ENCODE assay signal across 9 mouse cellular contexts in the genomic region with DNA sequence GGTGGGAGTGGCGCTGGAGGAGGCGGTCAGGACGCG. TPM values are rescaled to one million over a fixed set of nuclear protein-coding genes. Genes with fewer than 3 reads are reported as not detected.
DNase-seq lines count a peak whose midpoint lies in the region; ATAC-seq and TF ChIP-seq lines count a peak whose summit lies in the region.
"Had no signal": no experiment of that assay in that cellular context is flagged by ENCODE, and none has a peak within 500 bp of the region (broad histone marks: within the 10 kb centered on the region; RNA-seq: fewer than 3 reads in every experiment).

A gene (plus strand): TSS at position 6 of the 36 bp plus-strand sequence.

- peaks cover 26% of the 10 kb centered on the region for H3K27me3 ChIP-seq in embryonic facial prominence, embryonic 14.5 days (replicated peaks; ENCODE audit: control insufficient read depth, insufficient read depth, low read length)
- H3K27me3 ChIP-seq in hindbrain, postnatal 0 days (ENCODE audit: insufficient read depth, low read length) = 0 out of 2 replicates have a peak, but pooled peaks cover 12% of the 10 kb centered on the region
- H3K27me3 ChIP-seq in midbrain, postnatal 0 days (ENCODE audit: insufficient read depth, low read length) = peaks cover 33% of the 10 kb centered on the region

- 0% methylated on average over 2 of the region's 4 CpGs for WGBS in embryonic facial prominence, embryonic 14.5 days
- WGBS in hindbrain, postnatal 0 days = 4% methylated on average over 4 of the region's 4 CpGs
- 0% methylated on average over 4 of the region's 4 CpGs for WGBS in midbrain, postnatal 0 days

- H3K9ac ChIP-seq in embryonic facial prominence, embryonic 14.5 days (ENCODE audit: low read depth, low read length) = peak within 1 kb of the TSS; percentile 62
- peak within 1 kb of the TSS; percentile 22; the same call in 1 of the 2 replicates for H3K9ac ChIP-seq in hindbrain, postnatal 0 days (replicated peaks; ENCODE audit: low read length)
- H3K9ac ChIP-seq in midbrain, postnatal 0 days (replicated peaks; ENCODE audit: low read length, poor library complexity, severe bottlenecking) = 0 out of 2 replicates have a peak within 1 kb of the TSS, but pooled peaks have one; percentile 24

- peak within 1 kb of the TSS; percentile 47 for H3K4me3 ChIP-seq in embryonic facial prominence, embryonic 14.5 days (ENCODE audit: low read depth, low read length)
- H3K4me3 ChIP-seq in hindbrain, postnatal 0 days (ENCODE audit: low read length) = peak within 1 kb of the TSS; percentile 38
- H3K4me3 ChIP-seq in midbrain, postnatal 0 days (ENCODE audit: low read depth, low read length) = peak within 1 kb of the TSS; percentile 31

- peak within 1 kb of the TSS; percentile 72 for H3K4me2 ChIP-seq in embryonic facial prominence, embryonic 14.5 days (ENCODE audit: low read depth, low read length)
- H3K4me2 ChIP-seq in hindbrain, postnatal 0 days (ENCODE audit: low read depth, low read length) = peak within 1 kb of the TSS; percentile 53
- peak within 1 kb of the TSS; percentile 46 for H3K4me2 ChIP-seq in midbrain, postnatal 0 days (ENCODE audit: low read depth, low read length, poor library complexity, severe bottlenecking)

- no peak within 1 kb of the TSS for H3K27ac ChIP-seq in embryonic facial prominence, embryonic 14.5 days (replicated peaks; ENCODE audit: low read depth, low read length)
- H3K27ac ChIP-seq in hindbrain, postnatal 0 days = 0 out of 2 replicates have a peak within 1 kb of the TSS, but pooled peaks have one; percentile 4
- H3K27ac ChIP-seq in midbrain, postnatal 0 days (ENCODE audit: low read depth, low read length) = no peak within 1 kb of the TSS
- H3K27ac ChIP-seq: macrophage had no signal

- intact Hi-C loops in left cerebral cortex, postnatal 25 days (cut with DNase I) = loop anchor here (2.0 kb wide), 2 partner anchors 120 to 170 kb away; no protein-coding TSS in a partner anchor

- TF ChIP-seq CTCF in hindbrain, postnatal 0 days (IDR thresholded peaks at IDR 0.05; ENCODE audit: low read depth) = no peak
- TF ChIP-seq CTCF in midbrain, postnatal 0 days (IDR thresholded peaks at IDR 0.05) = no peak

- H3K9me3 ChIP-seq in embryonic facial prominence, embryonic 14.5 days (ENCODE audit: control insufficient read depth, low read length) = no peaks in the 10 kb centered on the region
- H3K9me3 ChIP-seq in hindbrain, postnatal 0 days (ENCODE audit: low read length) = no peaks in the 10 kb centered on the region
- H3K9me3 ChIP-seq in midbrain, postnatal 0 days (ENCODE audit: low read length) = no peaks in the 10 kb centered on the region

- H3K4me1 ChIP-seq in embryonic facial prominence, embryonic 14.5 days (ENCODE audit: control insufficient read depth, insufficient read depth, low read length) = 0 out of 2 replicates have a peak, but pooled peaks cover 4% of the 10 kb centered on the region
- H3K4me1 ChIP-seq in hindbrain, postnatal 0 days (ENCODE audit: insufficient read depth, low read length) = peaks cover 5% of the 10 kb centered on the region
- no peaks in the 10 kb centered on the region for H3K4me1 ChIP-seq in midbrain, postnatal 0 days (ENCODE audit: insufficient read depth, low read length)

- DNase-seq in left cerebral cortex, adult 8-10 months (ENCODE audit: low spot score in 2 of 2) = no peak
- DNase-seq in left cerebral cortex, postnatal 25 days (ENCODE audit: low spot score in 2 of 2) = no peak
- no peak for DNase-seq in embryonic facial prominence, embryonic 14.5 days (ENCODE audit: low spot score)
- DNase-seq in hindbrain, postnatal 0 days (ENCODE audit: low spot score) = no peak
- no peak for DNase-seq in midbrain, postnatal 0 days (ENCODE audit: low spot score)
- no peak for DNase-seq in cerebellum, adult 9-11 months
- no peak for DNase-seq in spleen, adult 12 weeks (ENCODE audit: low spot score)
- no peak for DNase-seq in cerebellum, postnatal 14 days

- no peak for ATAC-seq in embryonic facial prominence, embryonic 14.5 days (ENCODE audit: low read depth)
- ATAC-seq in hindbrain, postnatal 0 days = no peak
- no peak for ATAC-seq in midbrain, postnatal 0 days (ENCODE audit: low FRiP score)

- 0 out of 2 replicates have a peak, but pooled peaks cover 4% of the 10 kb centered on the region for H3K36me3 ChIP-seq in embryonic facial prominence, embryonic 14.5 days (ENCODE audit: control insufficient read depth, insufficient read depth, low read length)
- peaks cover 13% of the 10 kb centered on the region; the same call in 1 of the 2 replicates for H3K36me3 ChIP-seq in hindbrain, postnatal 0 days (ENCODE audit: insufficient read depth, low read length)
- peaks cover 6% of the 10 kb centered on the region for H3K36me3 ChIP-seq in midbrain, postnatal 0 days (ENCODE audit: insufficient read depth, low read length)

RNA-seq across cellular contexts. Expression of the gene that starts here (rescaled TPM):
- 10 to 100 TPM; 57.0 to 85.4 (median 75.0) TPM for total RNA-seq in left cerebral cortex, adult 8-10 months (2022)
- total RNA-seq in left cerebral cortex, postnatal 25 days (2021) = 10 to 100 TPM in 1 of 2 experiments, 1 to 10 TPM in 1; 5.5 to 51.2 TPM
- polyA plus RNA-seq in embryonic facial prominence, embryonic 14.5 days (2014; fragmentation: Nextera tagmentation; extraction: Ambion mirVana) = 4.1 and 5.4 TPM in 2 replicates
- 4.7 and 8.5 TPM in 2 replicates for total RNA-seq in hindbrain, postnatal 0 days (2014; rRNA removed)
- polyA plus RNA-seq in hindbrain, postnatal 0 days (2015; fragmentation: Nextera tagmentation; extraction: Ambion mirVana) = 1.7 TPM in 2 replicates
- 4.3 and 11.7 TPM in 2 replicates for total RNA-seq in midbrain, postnatal 0 days (2014; rRNA removed)
- 1.7 and 1.9 TPM in 2 replicates for polyA plus RNA-seq in midbrain, postnatal 0 days (2015; fragmentation: Nextera tagmentation; extraction: Ambion mirVana)
